Mouse (Mus musculus): Measurements from ENCODE around the gene Tbx18. TPM values are rescaled to one million over a fixed set of nuclear protein-coding genes. Genes with fewer than 3 reads are reported as not detected.

The Tbx18 gene
- polyA plus RNA-seq, 2 experiments: 0.03 TPM; not detected in 1

GRCm38 (mm10) chr9:87730271-87730960 lies 644 bp downstream of the Tbx18 start:
- H3K4me2 ChIP-seq (ENCODE audit: low read depth): peak overlapping the region; percentile 41
- H3K27me3 ChIP-seq (ENCODE audit: control insufficient read depth, insufficient read depth, low read length): peaks cover 78% of the 10 kb centered on the region
- WGBS (ENCODE audit: insufficient replicate concordance): under 1% methylated on average over 61 of the region's 91 CpGs
- DNase-seq (ENCODE audit: low read depth in 3 of 3, low spot score in 3 of 3) (no peak), ATAC-seq (ENCODE audit: insufficient read depth) (no peak)
- no peak overlapping the region for H3K9ac ChIP-seq (replicated peaks)
- TF ChIP-seq EP300 (IDR thresholded peaks at IDR 0.05; ENCODE audit: low read depth): no peak
- no peak for TF ChIP-seq CTCF (IDR thresholded peaks at IDR 0.05; ENCODE audit: low read depth)
- H3K4me1 ChIP-seq (replicated peaks; ENCODE audit: control insufficient read depth in 2 of 2, insufficient read depth in 2 of 2, low read length in 1 of 2): no peaks in the 10 kb centered on the region; a peak in 1 of 4 replicates
- H3K36me3 ChIP-seq (replicated peaks; ENCODE audit: control insufficient read depth, insufficient read depth, low read depth): no peaks in the 10 kb centered on the region
- no peak overlapping the region for H3K27ac ChIP-seq
- no peaks in the 10 kb centered on the region for H3K9me3 ChIP-seq (ENCODE audit: control insufficient read depth, low read length)
- H3K4me3 ChIP-seq (ENCODE audit: insufficient read depth in 1 of 2, low read depth in 2 of 2, low read length in 2 of 2): peak overlapping the region in 1 of 2 experiments; percentile 25; a peak in 2 of 4 replicates

- Histone ChIP-seq H3K4me3 (ENCODE audit: insufficient read depth in 1 of 2, low read depth in 2 of 2, low read length in 2 of 2) (peak overlapping the region in 1 of 2 experiments; percentile 25; a peak in 2 of 4 replicates), H3K4me2 (ENCODE audit: low read depth) (peak overlapping the region; percentile 41), H3K4me1 (replicated peaks; ENCODE audit: control insufficient read depth in 2 of 2, insufficient read depth in 2 of 2, low read length in 1 of 2) (no peaks in the 10 kb centered on the region; a peak in 1 of 4 replicates), H3K27me3 (ENCODE audit: control insufficient read depth, insufficient read depth, low read length) (peaks cover 70% of the 10 kb centered on the region), H3K9ac (replicated peaks) (no peak overlapping the region), H3K36me3 (replicated peaks; ENCODE audit: control insufficient read depth, insufficient read depth, low read depth) (no peaks in the 10 kb centered on the region), H3K9me3 (ENCODE audit: control insufficient read depth, low read length) (no peaks in the 10 kb centered on the region), H3K27ac (no peak overlapping the region)
- ATAC-seq (ENCODE audit: insufficient read depth) (no peak), DNase-seq (ENCODE audit: low read depth in 3 of 3, low spot score in 3 of 3) (no peak)
- WGBS (ENCODE audit: insufficient replicate concordance): 1% methylated on average over 73 of the region's 75 CpGs
- TF ChIP-seq EP300 (IDR thresholded peaks at IDR 0.05; ENCODE audit: low read depth): no peak
Measured at GRCm38 (mm10) chr9:87729316-87730270, 1.5 kb downstream of the Tbx18 start.

GRCm38 (mm10) chr9:87728107-87728506 lies 3.0 kb downstream of the Tbx18 start:
- TF ChIP-seq EP300 (IDR thresholded peaks at IDR 0.05; ENCODE audit: low read depth): no peak
- no peak for TF ChIP-seq CTCF (IDR thresholded peaks at IDR 0.05; ENCODE audit: low read depth)
- Histone ChIP-seq H3K4me1 (replicated peaks; ENCODE audit: control insufficient read depth in 2 of 2, insufficient read depth in 2 of 2, low read length in 1 of 2) (no peaks in the 10 kb centered on the region; a peak in 1 of 4 replicates), H3K4me2 (ENCODE audit: low read depth) (no peak overlapping the region), H3K4me3 (ENCODE audit: insufficient read depth in 1 of 2, low read depth in 2 of 2, low read length in 2 of 2) (no peak overlapping the region), H3K27ac (no peak overlapping the region), H3K27me3 (ENCODE audit: control insufficient read depth, insufficient read depth, low read length) (peaks cover 60% of the 10 kb centered on the region), H3K36me3 (replicated peaks; ENCODE audit: control insufficient read depth, insufficient read depth, low read depth) (no peaks in the 10 kb centered on the region), H3K9me3 (ENCODE audit: control insufficient read depth, low read length) (no peaks in the 10 kb centered on the region), H3K9ac (replicated peaks) (no peak overlapping the region)
- DNase-seq (ENCODE audit: low read depth in 3 of 3, low spot score in 3 of 3) (no peak), ATAC-seq (ENCODE audit: insufficient read depth) (no peak)
- 16% methylated on average over 3 of the region's 3 CpGs for WGBS (ENCODE audit: insufficient replicate concordance)

GRCm38 (mm10) chr9:87727155-87727953 lies 3.7 kb downstream of the Tbx18 start:
- H3K9ac ChIP-seq (replicated peaks): no peak overlapping the region
- ATAC-seq (ENCODE audit: insufficient read depth) (no peak), DNase-seq (ENCODE audit: low read depth in 3 of 3, low spot score in 3 of 3) (no peak)
- no peaks in the 10 kb centered on the region for H3K9me3 ChIP-seq (ENCODE audit: control insufficient read depth, low read length)
- 6% methylated on average over 12 of the region's 12 CpGs for WGBS (ENCODE audit: insufficient replicate concordance)
- H3K4me2 ChIP-seq (ENCODE audit: low read depth): no peak overlapping the region
- H3K27me3 ChIP-seq (ENCODE audit: control insufficient read depth, insufficient read depth, low read length): peaks cover 52% of the 10 kb centered on the region
- no peaks in the 10 kb centered on the region; a peak in 1 of 4 replicates for H3K4me1 ChIP-seq (replicated peaks; ENCODE audit: control insufficient read depth in 2 of 2, insufficient read depth in 2 of 2, low read length in 1 of 2)
- TF ChIP-seq EP300 (IDR thresholded peaks at IDR 0.05; ENCODE audit: low read depth): no peak
- no peak for TF ChIP-seq CTCF (IDR thresholded peaks at IDR 0.05; ENCODE audit: low read depth)
- H3K4me3 ChIP-seq (ENCODE audit: insufficient read depth in 1 of 2, low read depth in 2 of 2, low read length in 2 of 2): no peak overlapping the region
- H3K36me3 ChIP-seq (replicated peaks; ENCODE audit: control insufficient read depth, insufficient read depth, low read depth): no peaks in the 10 kb centered on the region
- no peak overlapping the region for H3K27ac ChIP-seq
